Mouse (Mus musculus) heart, embryonic 10.5 days (tissue): ENCODE data around the gene Tlr8. TPM values are rescaled to one million over a fixed set of nuclear protein-coding genes. Genes with fewer than 3 reads are reported as not detected.

Experiments used
- DNase-seq: peaks from one replicate; pipeline ENCODE4 v3.0.0-alpha.2; 2017; ENCODE audit warnings: low spot score
- H3K27ac ChIP-seq: fragments of 300-500 bp; sonication (generic); 2 replicates; pipeline ENCODE4 v1.5.1; 2016; ENCODE audit warnings: mild to moderate bottlenecking
- H3K27me3 ChIP-seq: fragments of 300-500 bp; sonication (generic); 2 replicates; pipeline ENCODE4 v1.6.1; 2016; ENCODE audit warnings: mild to moderate bottlenecking; ENCODE audit not compliant: poor library complexity, insufficient read depth, severe bottlenecking
- H3K36me3 ChIP-seq: fragments of 300-500 bp; sonication (generic); 2 replicates; pipeline ENCODE4 v1.6.1; 2016; ENCODE audit warnings: mild to moderate bottlenecking, moderate library complexity
- H3K4me1 ChIP-seq: fragments of 300-500 bp; sonication (generic); 2 replicates; pipeline ENCODE4 v1.6.1; 2016; ENCODE audit warnings: mild to moderate bottlenecking
- H3K4me3 ChIP-seq: fragments of 300-500 bp; sonication (generic); 2 replicates; pipeline ENCODE4 v1.5.1; 2016; ENCODE audit warnings: mild to moderate bottlenecking, moderate library complexity
- H3K9me3 ChIP-seq: fragments of 300-500 bp; sonication (generic); 2 replicates; pipeline ENCODE4 v1.6.1; 2016; ENCODE audit warnings: mild to moderate bottlenecking, moderate library complexity
- WGBS: fragments of 180-500 bp; shearing (Covaris S2); methylation state at CpG from one replicate; pipeline ENCODE4 v1.1.7; 2016; 5-methylcytosine and 5-hydroxymethylcytosine counted together
- polyA plus RNA-seq: library from polyadenylated mRNA; unstranded; fragments of >200 nt; fragmentation: Nextera tagmentation; extraction: Ambion mirVana; gene quantifications from 2 replicates; pipeline ENCODE4 v1.2.1, GENCODE M21; 2016

The Tlr8 gene
- polyA plus RNA-seq, 1 experiment from 2014 or later = 0.08 TPM

DNA sequence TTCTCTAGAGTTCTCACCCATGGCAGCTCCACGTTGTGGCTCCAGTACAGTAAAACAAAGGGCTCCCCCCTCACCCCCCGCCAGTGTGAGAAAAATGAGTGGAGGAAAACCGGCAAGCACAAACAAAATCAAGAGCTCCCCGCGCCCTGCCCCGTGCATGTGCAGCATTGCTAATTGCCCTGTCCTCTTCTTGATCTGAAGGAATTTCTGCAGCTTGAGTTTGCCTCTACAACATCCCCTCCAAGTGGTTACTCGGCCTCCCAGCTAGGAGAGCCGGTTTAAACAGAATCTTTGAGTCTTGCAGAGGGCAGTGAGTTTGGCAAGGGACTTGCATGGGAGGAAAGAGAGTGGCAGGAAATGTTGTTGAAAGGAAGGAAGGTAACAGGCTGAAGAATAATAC lies 51.4 kb downstream of the Tlr8 start:
- Histone ChIP-seq H3K9me3 (no peaks in the 10 kb centered on the region), H3K36me3 (no peaks in the 10 kb centered on the region), H3K27ac (no peak overlapping the region; the same call in 1 of the 2 replicates), H3K27me3 (peaks cover 16% of the 10 kb centered on the region; the same call in 1 of the 2 replicates), H3K4me1 (peaks cover 11% of the 10 kb centered on the region; the same call in 1 of the 2 replicates), H3K4me3 (no peak overlapping the region)
- 39% methylated on average over 8 of the region's 8 CpGs for WGBS
- no peak for DNase-seq

DNA sequence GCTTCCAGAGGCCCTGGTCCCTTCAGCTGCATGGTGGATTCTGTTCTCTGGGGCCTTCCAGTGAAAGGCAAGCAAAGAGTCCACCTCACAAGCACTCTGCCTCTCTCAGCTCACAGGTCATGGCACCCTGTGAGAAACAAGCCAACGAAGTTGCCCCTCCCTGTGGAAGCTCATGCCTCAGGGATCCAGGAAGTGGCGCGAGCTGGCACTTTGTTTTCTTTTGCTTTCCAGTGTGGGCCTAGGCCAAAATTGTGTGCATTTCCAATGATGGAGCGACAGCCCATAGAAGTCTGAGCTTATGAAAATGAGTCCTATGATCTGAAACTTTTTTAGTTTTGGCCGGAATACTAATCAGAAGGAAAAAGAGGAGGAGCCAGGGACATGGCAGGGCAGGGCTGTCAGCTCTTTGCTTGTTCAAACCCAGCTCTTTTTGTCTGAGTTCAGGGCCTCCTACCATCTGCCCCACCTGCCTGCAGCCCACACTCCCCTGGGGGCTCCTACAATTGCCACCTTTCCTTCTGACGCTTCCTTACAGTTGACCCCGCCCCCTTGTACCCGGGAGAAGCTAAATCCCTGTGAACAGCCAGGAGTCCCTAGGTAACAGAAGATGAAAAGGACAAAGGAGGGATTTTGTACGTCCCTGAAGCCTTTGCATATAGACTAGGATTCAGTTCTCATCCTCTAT lies 52.1 kb downstream of the Tlr8 start:
- H3K36me3 ChIP-seq = 0 out of 2 replicates have a peak, but pooled peaks cover 3% of the 10 kb centered on the region
- no peak overlapping the region for H3K4me3 ChIP-seq
- H3K27me3 ChIP-seq = peaks cover 16% of the 10 kb centered on the region; the same call in 1 of the 2 replicates
- H3K4me1 ChIP-seq = peaks cover 11% of the 10 kb centered on the region; the same call in 1 of the 2 replicates
- peak overlapping the region; percentile 36; the same call in 1 of the 2 replicates for H3K27ac ChIP-seq
- DNase-seq = no peak
- no peaks in the 10 kb centered on the region for H3K9me3 ChIP-seq
- WGBS = 56% methylated on average over 9 of the region's 9 CpGs

DNA sequence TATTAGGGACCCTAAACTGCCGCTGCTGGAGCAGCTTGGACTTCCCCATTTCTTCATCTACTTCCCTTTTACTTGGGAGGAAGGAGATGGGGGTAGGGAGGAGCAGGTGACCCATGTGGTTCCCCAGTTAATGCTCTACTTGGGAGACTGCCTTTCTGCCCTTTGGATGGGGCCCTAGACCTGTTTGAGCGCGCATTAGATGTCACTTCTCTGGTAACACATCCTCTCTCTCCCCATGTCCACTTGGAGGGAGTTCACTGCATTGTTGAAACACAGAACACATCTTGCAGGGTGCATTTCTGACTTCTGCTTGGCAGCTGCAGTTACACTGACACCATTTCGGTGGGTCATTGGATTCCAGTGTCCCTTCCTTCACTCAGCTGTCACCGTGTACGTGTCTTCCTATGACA lies 53.8 kb downstream of the Tlr8 start:
- Histone ChIP-seq H3K9me3 (no peaks in the 10 kb centered on the region), H3K27me3 (peaks cover 22% of the 10 kb centered on the region; the same call in 1 of the 2 replicates), H3K4me3 (no peak overlapping the region), H3K4me1 (peaks cover 11% of the 10 kb centered on the region; the same call in 1 of the 2 replicates), H3K36me3 (peaks cover 3% of the 10 kb centered on the region; the same call in 1 of the 2 replicates), H3K27ac (peak overlapping the region; percentile 52)
- 34% methylated on average over 6 of the region's 6 CpGs for WGBS
- DNase-seq = no peak

DNA sequence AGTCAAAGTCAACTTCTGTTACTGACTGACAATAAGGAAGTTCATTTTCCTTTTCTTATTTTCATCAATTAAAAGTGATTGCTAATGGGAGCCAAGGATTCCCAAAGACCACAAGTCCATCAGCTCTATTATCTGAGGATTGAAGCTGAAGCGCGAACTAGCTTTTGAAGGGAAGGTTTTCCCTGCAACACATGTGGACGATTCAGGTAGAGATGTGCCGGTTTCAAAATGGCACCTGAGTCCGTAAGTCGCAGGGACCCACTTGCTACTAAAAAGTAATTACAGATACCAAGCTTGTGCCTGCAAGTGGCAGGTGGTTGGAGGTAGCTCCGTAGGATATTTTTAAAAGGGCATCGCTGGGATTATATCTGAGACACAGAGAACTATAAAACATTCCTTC lies 54.3 kb downstream of the Tlr8 start:
- peak overlapping the region; percentile 64; the same call in 1 of the 2 replicates for H3K4me3 ChIP-seq
- no peaks in the 10 kb centered on the region for H3K9me3 ChIP-seq
- H3K36me3 ChIP-seq = peaks cover 3% of the 10 kb centered on the region; the same call in 1 of the 2 replicates
- H3K27ac ChIP-seq = peak overlapping the region; percentile 91
- H3K4me1 ChIP-seq = peaks cover 11% of the 10 kb centered on the region; the same call in 1 of the 2 replicates
- WGBS = 70% methylated on average over 8 of the region's 8 CpGs
- H3K27me3 ChIP-seq = peaks cover 22% of the 10 kb centered on the region; the same call in 1 of the 2 replicates
- DNase-seq = no peak

DNA sequence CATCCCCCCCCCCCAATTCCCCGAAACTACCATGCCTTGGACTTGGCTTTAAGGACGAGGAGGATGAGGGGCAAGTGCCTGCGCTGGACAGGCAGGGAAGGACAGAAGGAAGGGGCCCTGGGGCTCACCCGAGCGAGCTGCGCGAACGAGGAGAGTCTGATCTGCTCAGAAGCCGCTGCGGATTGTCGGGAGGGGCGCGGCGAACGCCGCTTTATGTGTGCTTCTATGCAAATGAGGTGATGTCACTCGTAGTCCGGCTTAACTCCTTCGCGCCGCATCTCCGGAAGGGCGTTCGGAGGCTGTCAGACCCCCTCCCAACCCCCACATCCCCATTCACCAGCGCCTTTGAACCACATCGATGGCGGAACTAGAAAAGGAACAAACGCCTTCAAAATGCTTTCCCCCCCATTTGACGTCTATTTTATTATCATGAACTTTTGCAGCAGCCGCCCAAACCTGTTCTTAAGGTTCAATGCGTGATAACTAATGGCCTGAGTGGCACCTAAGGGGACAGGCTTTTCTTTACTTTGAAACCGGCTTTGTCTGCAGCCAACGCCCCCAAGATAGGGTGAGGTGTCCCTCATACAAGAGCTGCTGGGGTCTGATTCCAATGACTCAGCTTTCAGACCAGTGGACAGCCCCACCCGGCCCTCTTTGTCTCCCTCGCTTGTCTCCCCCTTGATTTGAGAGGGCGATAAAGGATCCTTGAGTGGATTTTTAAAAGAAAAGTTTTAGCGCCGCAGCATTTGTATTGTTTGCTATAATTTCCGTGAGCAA lies 55.0 kb downstream of the Tlr8 start, which contains the start of gene Tmsb4x:
Tmsb4x (minus strand) TSS at position 338 of the 777 bp plus-strand sequence.
- peaks cover 11% of the 10 kb centered on the region; the same call in 1 of the 2 replicates for H3K4me1 ChIP-seq
- no peaks in the 10 kb centered on the region for H3K9me3 ChIP-seq
- peak within 1 kb of the TSS; percentile 91 for H3K27ac ChIP-seq
- peaks cover 3% of the 10 kb centered on the region; the same call in 1 of the 2 replicates for H3K36me3 ChIP-seq
- DNase-seq = peak; percentile 86
- WGBS = 19% methylated on average over 39 of the region's 39 CpGs
- H3K4me3 ChIP-seq = peak within 1 kb of the TSS; percentile 64
- peaks cover 22% of the 10 kb centered on the region; the same call in 1 of the 2 replicates for H3K27me3 ChIP-seq

DNA sequence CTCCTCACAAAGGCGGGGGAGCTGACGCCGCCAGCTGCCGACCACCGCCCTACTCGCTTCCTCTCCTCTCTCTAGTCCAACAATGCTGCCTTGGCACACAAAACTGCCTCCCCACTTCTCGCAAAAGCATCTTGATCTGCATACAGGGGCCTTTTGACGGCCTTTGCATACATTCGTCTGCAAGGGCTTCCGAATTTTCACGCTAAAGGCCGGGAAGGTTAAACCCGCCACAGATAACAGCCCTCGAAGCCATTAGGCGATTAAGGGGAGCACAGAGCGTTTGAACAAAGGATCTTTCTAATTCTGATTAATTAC lies 55.7 kb downstream of the Tlr8 start:
- Histone ChIP-seq H3K27ac (peak overlapping the region; percentile 91), H3K36me3 (peaks cover 3% of the 10 kb centered on the region; the same call in 1 of the 2 replicates), H3K9me3 (no peaks in the 10 kb centered on the region), H3K27me3 (peaks cover 22% of the 10 kb centered on the region; the same call in 1 of the 2 replicates), H3K4me1 (peaks cover 11% of the 10 kb centered on the region; the same call in 1 of the 2 replicates), H3K4me3 (peak overlapping the region; percentile 64)
- WGBS = 14% methylated on average over 16 of the region's 16 CpGs
- no peak for DNase-seq

DNA sequence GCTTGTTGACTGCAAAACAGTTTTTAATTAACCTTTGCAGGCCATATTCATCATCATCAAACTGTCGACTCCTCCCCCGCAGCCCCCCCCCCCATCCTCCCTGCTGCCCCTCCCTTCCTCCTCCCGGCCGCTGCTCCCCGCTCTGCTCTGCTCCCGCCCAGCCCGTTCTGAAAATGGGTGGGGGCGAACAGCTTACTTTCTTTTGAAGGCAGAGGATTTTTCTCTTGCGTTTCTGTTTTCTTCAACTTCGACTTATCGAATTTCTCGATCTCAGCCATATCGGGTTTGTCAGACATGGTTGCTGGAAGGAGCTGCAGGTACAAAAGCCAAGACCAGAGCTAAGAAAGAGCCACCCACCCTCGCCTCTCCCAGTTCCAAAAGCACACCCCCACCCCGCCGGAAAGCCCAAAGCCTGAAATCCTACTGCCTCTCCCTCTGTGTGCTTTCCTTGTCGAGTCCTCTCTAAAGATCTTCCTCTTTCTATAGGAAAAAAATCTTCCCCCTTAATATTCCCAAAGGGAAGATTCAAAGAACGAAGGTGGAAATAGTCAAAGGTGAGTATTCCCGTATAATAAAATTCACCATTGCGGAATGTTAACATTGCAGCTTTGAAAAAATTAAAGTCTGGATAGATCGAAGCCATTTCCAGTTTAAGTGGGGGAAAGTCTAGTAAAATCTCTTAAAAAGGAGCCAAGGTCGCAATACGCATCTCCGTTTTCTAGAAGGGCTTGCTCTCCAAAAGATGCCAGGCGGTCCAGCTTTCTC lies 56.2 kb downstream of the Tlr8 start:
- DNase-seq = no peak
- WGBS = 15% methylated on average over 25 of the region's 25 CpGs
- H3K27me3 ChIP-seq = peaks cover 22% of the 10 kb centered on the region; the same call in 1 of the 2 replicates

DNA sequence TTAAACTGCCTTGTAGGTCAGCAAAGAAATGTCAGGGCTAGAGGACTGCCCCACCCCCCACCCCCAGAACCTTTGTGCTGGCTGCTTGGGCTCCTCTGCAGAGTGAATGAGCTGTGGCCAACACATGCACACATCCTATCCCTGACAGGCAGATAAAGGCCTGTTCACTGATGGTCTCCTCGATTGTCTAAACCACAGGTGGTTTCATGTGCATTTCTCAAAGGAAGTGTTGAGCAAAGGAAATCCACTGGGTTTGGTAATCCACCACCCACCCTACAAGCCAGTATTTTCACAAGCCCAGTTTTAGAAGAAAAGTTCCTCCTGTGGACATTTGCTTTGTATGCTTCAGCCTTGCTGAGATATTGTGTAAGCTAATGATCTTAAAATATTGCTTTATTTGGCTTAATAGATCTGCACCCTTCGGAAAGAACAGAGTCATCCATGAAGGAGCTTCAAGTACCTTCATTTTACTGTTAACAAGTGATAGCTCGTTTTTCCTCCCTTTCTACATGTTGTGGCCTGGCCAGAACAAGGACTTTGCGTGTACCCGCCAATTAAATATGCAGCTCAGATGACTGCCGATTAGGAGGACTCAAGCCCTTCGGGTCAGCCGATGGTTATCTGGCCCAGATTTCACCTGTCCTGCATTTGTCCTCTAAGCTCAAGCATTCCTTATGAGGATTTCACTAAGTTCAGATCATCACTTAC lies 58.2 kb downstream of the Tlr8 start:
- WGBS = 64% methylated on average over 8 of the region's 8 CpGs
- no peak overlapping the region for H3K27ac ChIP-seq
- no peaks in the 10 kb centered on the region for H3K9me3 ChIP-seq
- H3K36me3 ChIP-seq = peaks cover 3% of the 10 kb centered on the region; the same call in 1 of the 2 replicates
- 0 out of 2 replicates have a peak, but pooled peaks cover 5% of the 10 kb centered on the region for H3K4me1 ChIP-seq
- H3K4me3 ChIP-seq = no peak overlapping the region
- peaks cover 22% of the 10 kb centered on the region; the same call in 1 of the 2 replicates for H3K27me3 ChIP-seq
- no peak for DNase-seq

More for the DNA sequence above, 56.2 kb downstream of the Tlr8 start:
- Histone ChIP-seq H3K27ac (peak overlapping the region; percentile 91), H3K9me3 (no peaks in the 10 kb centered on the region), H3K4me1 (peaks cover 11% of the 10 kb centered on the region; the same call in 1 of the 2 replicates), H3K4me3 (peak overlapping the region; percentile 64), H3K36me3 (peaks cover 3% of the 10 kb centered on the region; the same call in 1 of the 2 replicates)

DNA sequence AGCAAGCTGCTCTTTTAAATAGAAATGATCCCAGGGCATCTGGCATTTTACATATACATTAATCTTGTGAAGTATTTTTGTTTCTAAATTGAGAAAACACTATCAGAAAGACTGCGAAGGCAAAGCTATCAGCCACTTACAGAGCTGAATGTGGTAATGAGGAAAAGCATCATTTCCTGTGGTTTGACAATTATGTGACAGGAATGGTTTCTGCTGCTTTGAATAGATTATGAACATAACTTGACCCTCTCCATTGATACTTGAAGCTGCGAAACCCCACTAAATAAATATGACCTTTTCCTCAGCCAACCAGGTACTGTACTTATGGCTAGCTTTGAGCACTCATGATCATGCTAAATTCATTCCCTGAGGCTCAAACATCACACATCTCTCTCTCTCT lies 62.8 kb downstream of the Tlr8 start:
- no peaks in the 10 kb centered on the region for H3K4me1 ChIP-seq
- no peak overlapping the region for H3K4me3 ChIP-seq
- H3K27me3 ChIP-seq = peaks cover 6% of the 10 kb centered on the region; the same call in 1 of the 2 replicates
- no peaks in the 10 kb centered on the region for H3K36me3 ChIP-seq
- WGBS = 60% methylated on average over 2 of the region's 2 CpGs
- H3K9me3 ChIP-seq = no peaks in the 10 kb centered on the region
- H3K27ac ChIP-seq = no peak overlapping the region
- no peak for DNase-seq

DNA sequence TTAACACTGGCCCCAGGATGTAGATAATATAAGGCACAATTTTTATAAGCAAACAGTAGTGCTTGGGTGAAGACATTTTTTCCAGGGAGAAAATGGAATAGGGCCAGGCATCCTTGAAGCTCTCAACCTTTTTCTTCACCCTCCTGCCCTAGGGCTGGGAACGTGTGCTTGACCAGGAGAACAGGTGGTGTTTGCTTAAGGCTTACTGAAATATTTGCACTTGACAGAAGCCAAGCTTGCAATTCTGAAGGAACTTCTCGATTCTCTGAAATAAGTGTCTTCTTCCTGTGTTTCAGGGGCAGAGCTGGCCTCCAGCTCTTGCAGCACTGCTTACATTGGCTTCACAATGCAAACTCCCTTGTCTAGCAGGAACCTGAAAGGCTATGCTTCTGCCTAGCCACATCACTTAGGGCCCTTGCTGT lies 68.9 kb downstream of the Tlr8 start:
- Histone ChIP-seq H3K36me3 (no peaks in the 10 kb centered on the region), H3K27me3 (no peaks in the 10 kb centered on the region), H3K27ac (no peak overlapping the region), H3K4me3 (no peak overlapping the region), H3K9me3 (no peaks in the 10 kb centered on the region), H3K4me1 (no peaks in the 10 kb centered on the region)
- WGBS = 71% methylated on average over 2 of the region's 2 CpGs
- DNase-seq = no peak
